Mouse (Mus musculus) hindbrain, embryonic 13.5 days (tissue): ENCODE measurements at regions not wholly inside any gene's neighbourhood (a gene's known extent, or its start where the extent isn't known, plus 50 kb on each side); places are given as distances from the start of the nearest gene placed in this dataset.
A peak's percentile ranks its signal among the peaks of the same experiment; 100 is the strongest.
"Not testable (repeated sequence)": the region's sequence is repeated elsewhere in the genome, so short reads cannot be mapped to it uniquely, and the experiment has no call there.

Experiments
- ATAC-seq: fragments of 200-750 bp; cut with Nextera tagmentation; 2 replicates; pipeline ENCODE4 v1.8.0; 2017; ENCODE audit warnings: moderate TSS enrichment; ENCODE audit not compliant: low FRiP score
- H3K27ac ChIP-seq: fragments of 300-500 bp; sonication (generic); 2 replicates; pipeline ENCODE4 v1.5.1; 2015; ENCODE audit warnings: inconsistent platforms, mild to moderate bottlenecking, moderate library complexity
- H3K27me3 ChIP-seq: fragments of 300-500 bp; sonication (generic); 2 replicates; pipeline ENCODE4 v1.6.1; 2015; ENCODE audit warnings: mild to moderate bottlenecking, inconsistent platforms
- H3K36me3 ChIP-seq: fragments of 300-500 bp; sonication (generic); 2 replicates; pipeline ENCODE4 v1.6.1; 2015; ENCODE audit warnings: mild to moderate bottlenecking, inconsistent platforms
- H3K4me1 ChIP-seq: fragments of 300-500 bp; sonication (generic); replicated peaks from 2 replicates; pipeline ENCODE4 v1.6.1; 2015; ENCODE audit warnings: inconsistent platforms
- H3K4me2 ChIP-seq: fragments of 300-500 bp; sonication (generic); 2 replicates; pipeline ENCODE4 v1.6.1; 2015; ENCODE audit warnings: inconsistent platforms, mild to moderate bottlenecking, moderate library complexity
- H3K4me3 ChIP-seq: fragments of 300-500 bp; sonication (generic); 2 replicates; pipeline ENCODE4 v1.5.1; 2015; ENCODE audit warnings: mild to moderate bottlenecking, inconsistent platforms
- H3K9ac ChIP-seq: fragments of 300-500 bp; sonication (generic); 2 replicates; pipeline ENCODE4 v1.6.1; 2015; ENCODE audit warnings: mild to moderate bottlenecking, inconsistent platforms
- H3K9me3 ChIP-seq: fragments of 300-500 bp; sonication (generic); 2 replicates; pipeline ENCODE4 v1.6.1; 2016; ENCODE audit warnings: inconsistent platforms
- WGBS: fragments of 180-500 bp; shearing (Covaris S2); methylation state at CpG from one replicate; pipeline ENCODE4 v1.1.7; 2015; 5-methylcytosine and 5-hydroxymethylcytosine counted together

- not testable (repeated sequence) for H3K4me2 ChIP-seq, H3K27ac ChIP-seq, H3K27me3 ChIP-seq, H3K4me1 ChIP-seq, H3K9me3 ChIP-seq, H3K36me3 ChIP-seq, H3K4me3 ChIP-seq, ATAC-seq, H3K9ac ChIP-seq
- WGBS: 50% methylated on average over 1 of the region's 1 CpGs
Measured at GRCm38 (mm10) chr4:22250276-22250675, 107.1 kb upstream of the Fbxl4 start.

GRCm38 (mm10) chr4:22263903-22264302 lies 93.4 kb upstream of the Fbxl4 start:
- no peaks in the 10 kb centered on the region for H3K9me3 ChIP-seq
- H3K4me2 ChIP-seq: no peak overlapping the region
- no peak overlapping the region for H3K27ac ChIP-seq
- ATAC-seq: no peak
- WGBS: 47% methylated on average over 6 of the region's 6 CpGs
- peaks cover 2% of the 10 kb centered on the region; the same call in 1 of the 2 replicates for H3K4me1 ChIP-seq
- H3K27me3 ChIP-seq: no peaks in the 10 kb centered on the region
- H3K4me3 ChIP-seq: no peak overlapping the region
- H3K9ac ChIP-seq: no peak overlapping the region
- no peaks in the 10 kb centered on the region for H3K36me3 ChIP-seq

GRCm38 (mm10) chr4:22269064-22269463 lies 88.3 kb upstream of the Fbxl4 start:
- Histone ChIP-seq H3K9ac (no peak overlapping the region), H3K4me1 (no peaks in the 10 kb centered on the region; the same call in 1 of the 2 replicates), H3K27ac (no peak overlapping the region), H3K4me3 (no peak overlapping the region), H3K36me3 (no peaks in the 10 kb centered on the region), H3K27me3 (no peaks in the 10 kb centered on the region), H3K4me2 (no peak overlapping the region), H3K9me3 (no peaks in the 10 kb centered on the region)
- WGBS: 57% methylated on average over 6 of the region's 6 CpGs
- no peak for ATAC-seq

- H3K27me3 ChIP-seq: no peaks in the 10 kb centered on the region
- H3K9ac ChIP-seq: no peak overlapping the region
- no peak overlapping the region for H3K27ac ChIP-seq
- H3K9me3 ChIP-seq: no peaks in the 10 kb centered on the region
- no peak overlapping the region for H3K4me3 ChIP-seq
- WGBS: 82% methylated on average over 4 of the region's 4 CpGs
- H3K36me3 ChIP-seq: no peaks in the 10 kb centered on the region
- H3K4me2 ChIP-seq: no peak overlapping the region
- ATAC-seq: no peak
- H3K4me1 ChIP-seq: no peaks in the 10 kb centered on the region
Measured at GRCm38 (mm10) chr4:22274178-22274577, 83.2 kb upstream of the Fbxl4 start.

- H3K4me2 ChIP-seq: no peak overlapping the region
- no peak for ATAC-seq
- WGBS: 72% methylated on average over 4 of the region's 4 CpGs
- no peaks in the 10 kb centered on the region for H3K27me3 ChIP-seq
- H3K36me3 ChIP-seq: no peaks in the 10 kb centered on the region
- no peaks in the 10 kb centered on the region for H3K4me1 ChIP-seq
- H3K9ac ChIP-seq: no peak overlapping the region
- no peak overlapping the region for H3K27ac ChIP-seq
- H3K9me3 ChIP-seq: no peaks in the 10 kb centered on the region
- H3K4me3 ChIP-seq: no peak overlapping the region
Measured at GRCm38 (mm10) chr4:22282536-22283323, 74.6 kb upstream of the Fbxl4 start.

- no peak overlapping the region for H3K9ac ChIP-seq
- no peak overlapping the region for H3K4me3 ChIP-seq
- H3K27me3 ChIP-seq: no peaks in the 10 kb centered on the region
- ATAC-seq: no peak
- no peak overlapping the region for H3K27ac ChIP-seq
- no peaks in the 10 kb centered on the region for H3K36me3 ChIP-seq
- no peaks in the 10 kb centered on the region for H3K9me3 ChIP-seq
- no peak overlapping the region for H3K4me2 ChIP-seq
- 52% methylated on average over 3 of the region's 3 CpGs for whole genome bisulfite sequencing
- no peaks in the 10 kb centered on the region for H3K4me1 ChIP-seq
Measured at GRCm38 (mm10) chr4:22292169-22292568, 65.2 kb upstream of the Fbxl4 start.

GRCm38 (mm10) chr4:22300206-22300605 lies 57.1 kb upstream of the Fbxl4 start:
- peaks cover 5% of the 10 kb centered on the region; the same call in 1 of the 2 replicates for H3K9me3 ChIP-seq
- no peaks in the 10 kb centered on the region for H3K36me3 ChIP-seq
- 85% methylated on average over 7 of the region's 7 CpGs for WGBS
- no peak overlapping the region for H3K4me3 ChIP-seq
- no peaks in the 10 kb centered on the region; the same call in 1 of the 2 replicates for H3K4me1 ChIP-seq
- H3K27me3 ChIP-seq: no peaks in the 10 kb centered on the region
- no peak for ATAC-seq
- H3K4me2 ChIP-seq: no peak overlapping the region
- H3K9ac ChIP-seq: no peak overlapping the region
- H3K27ac ChIP-seq: no peak overlapping the region

GRCm38 (mm10) chr4:22301148-22301942 lies 56.0 kb upstream of the Fbxl4 start:
- no peak overlapping the region for H3K4me3 ChIP-seq
- no peaks in the 10 kb centered on the region; the same call in 1 of the 2 replicates for H3K4me1 ChIP-seq
- no peaks in the 10 kb centered on the region for H3K27me3 ChIP-seq
- WGBS: 51% methylated on average over 9 of the region's 9 CpGs
- H3K36me3 ChIP-seq: no peaks in the 10 kb centered on the region
- peaks cover 5% of the 10 kb centered on the region; the same call in 1 of the 2 replicates for H3K9me3 ChIP-seq
- no peak overlapping the region for H3K4me2 ChIP-seq
- H3K9ac ChIP-seq: no peak overlapping the region
- ATAC-seq: peak; percentile 73
- no peak overlapping the region for H3K27ac ChIP-seq

- no peak overlapping the region for H3K9ac ChIP-seq
- WGBS: 22% methylated on average over 4 of the region's 4 CpGs
- peak; percentile 49; the same call in 1 of the 2 replicates for ATAC-seq
- no peaks in the 10 kb centered on the region for H3K36me3 ChIP-seq
- no peak overlapping the region for H3K4me3 ChIP-seq
- H3K4me2 ChIP-seq: no peak overlapping the region
- no peaks in the 10 kb centered on the region; the same call in 1 of the 2 replicates for H3K4me1 ChIP-seq
- H3K9me3 ChIP-seq: peaks cover 5% of the 10 kb centered on the region; the same call in 1 of the 2 replicates
- H3K27me3 ChIP-seq: no peaks in the 10 kb centered on the region
- no peak overlapping the region for H3K27ac ChIP-seq
Measured at GRCm38 (mm10) chr4:22301943-22302215, 55.5 kb upstream of the Fbxl4 start.

- no peak for ATAC-seq
- 83% methylated on average over 1 of the region's 1 CpGs for WGBS
Measured at GRCm38 (mm10) chr4:22302262-22302661, 55.1 kb upstream of the Fbxl4 start.

More at GRCm38 (mm10) chr4:22302262-22302661, 55.1 kb upstream of the Fbxl4 start:
- Histone ChIP-seq H3K9me3 (peaks cover 5% of the 10 kb centered on the region; the same call in 1 of the 2 replicates), H3K4me2 (no peak overlapping the region), H3K4me1 (no peaks in the 10 kb centered on the region; the same call in 1 of the 2 replicates), H3K27ac (no peak overlapping the region), H3K9ac (no peak overlapping the region), H3K4me3 (no peak overlapping the region), H3K36me3 (no peaks in the 10 kb centered on the region), H3K27me3 (no peaks in the 10 kb centered on the region)
